Mouse (Mus musculus): Measurements from ENCODE around the gene Zfp384.

The Zfp384 gene

DNA sequence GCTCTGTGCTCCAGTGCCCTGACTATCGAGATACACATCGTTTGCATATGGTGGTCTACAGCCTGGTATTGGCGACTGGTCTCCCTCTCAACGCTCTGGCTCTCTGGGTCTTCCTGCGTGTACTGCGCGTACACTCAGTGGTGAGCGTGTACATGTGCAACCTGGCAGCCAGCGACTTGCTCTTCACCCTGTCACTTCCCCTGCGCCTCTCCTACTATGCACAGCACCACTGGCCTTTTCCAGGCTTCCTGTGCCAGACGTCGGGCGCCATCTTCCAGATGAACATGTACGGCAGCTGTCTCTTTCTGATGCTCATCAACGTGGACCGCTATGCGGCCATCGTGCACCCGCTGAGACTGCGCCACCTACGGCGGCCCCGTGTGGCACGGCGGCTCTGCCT, 72.4 kb downstream of the Zfp384 start:
- intact Hi-C loops (cut with DNase I), result loop anchor here (5.0 kb wide), 2 partner anchors 179 to 224 kb away; partner anchors contain the start of gene P3h3

DNA sequence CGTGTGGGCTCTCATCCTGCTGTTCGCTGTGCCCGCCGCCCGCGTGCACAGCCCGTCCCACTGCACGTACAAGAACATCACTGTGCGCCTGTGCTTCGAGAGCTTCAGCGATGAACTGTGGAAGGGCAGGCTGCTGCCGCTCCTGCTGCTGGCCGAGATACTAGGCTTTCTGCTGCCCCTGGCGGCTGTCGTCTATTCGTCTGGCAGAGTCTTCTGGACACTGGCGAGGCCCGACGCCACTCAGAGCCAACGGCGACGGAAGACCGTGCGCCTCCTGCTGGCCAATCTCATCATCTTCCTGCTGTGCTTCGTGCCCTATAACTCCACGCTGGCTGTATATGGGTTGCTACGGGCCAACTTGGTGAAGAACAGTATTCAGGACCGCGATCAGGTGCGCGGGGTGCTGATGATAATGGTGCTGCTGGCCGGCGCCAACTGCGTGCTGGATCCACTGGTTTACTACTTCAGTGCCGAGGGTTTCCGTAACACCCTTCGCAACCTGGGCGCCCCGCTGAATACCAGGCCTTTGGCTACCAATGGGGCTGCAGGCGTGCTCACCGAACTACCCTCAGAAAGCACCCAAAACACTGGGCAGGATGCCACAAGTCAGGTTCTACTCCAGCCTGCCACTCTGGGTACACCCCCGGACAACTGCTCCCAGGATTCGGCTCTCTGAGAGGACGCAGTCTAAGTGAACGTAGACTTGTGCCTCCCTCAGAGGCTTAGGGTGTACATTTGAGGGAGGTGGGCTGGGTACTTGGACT, 73.0 kb downstream of the Zfp384 start:
- intact Hi-C loops (cut with DNase I), result loop anchor here (2.0 to 5.0 kb wide), 3 partner anchors 35 to 225 kb away; partner anchors contain the start of gene P3h3

DNA sequence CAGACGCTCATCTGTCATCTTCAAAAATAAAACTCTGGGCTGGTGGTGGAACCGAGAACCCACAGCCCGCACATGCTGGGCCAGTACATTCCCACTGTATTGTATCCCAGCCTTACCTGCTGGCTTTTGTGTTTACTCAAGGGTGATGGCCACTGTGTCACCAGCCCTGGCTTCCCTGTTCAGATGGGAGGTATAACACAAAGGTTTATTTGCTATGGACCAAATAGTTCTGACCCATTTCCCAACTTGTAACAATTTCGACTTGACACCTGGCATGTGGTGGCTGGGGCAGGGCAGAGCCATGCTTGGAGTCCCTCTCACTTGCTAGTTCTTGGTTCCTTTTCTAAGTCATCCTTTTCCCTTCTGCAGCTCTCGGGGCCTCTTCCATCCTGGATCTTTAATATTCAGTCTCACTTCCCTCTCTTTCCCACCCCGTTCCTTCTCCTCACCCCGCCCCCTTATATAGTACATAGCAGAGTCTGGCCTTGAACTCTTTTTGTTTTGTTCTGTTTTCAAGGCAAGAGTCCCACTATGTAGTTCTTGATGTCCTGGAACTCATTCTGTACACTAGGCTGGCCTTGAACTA, 73.9 kb downstream of the Zfp384 start:
- intact Hi-C loops (cut with DNase I), result loop anchor here (2.0 to 5.0 kb wide), 3 partner anchors 36 to 226 kb away; partner anchors contain the start of gene P3h3

DNA sequence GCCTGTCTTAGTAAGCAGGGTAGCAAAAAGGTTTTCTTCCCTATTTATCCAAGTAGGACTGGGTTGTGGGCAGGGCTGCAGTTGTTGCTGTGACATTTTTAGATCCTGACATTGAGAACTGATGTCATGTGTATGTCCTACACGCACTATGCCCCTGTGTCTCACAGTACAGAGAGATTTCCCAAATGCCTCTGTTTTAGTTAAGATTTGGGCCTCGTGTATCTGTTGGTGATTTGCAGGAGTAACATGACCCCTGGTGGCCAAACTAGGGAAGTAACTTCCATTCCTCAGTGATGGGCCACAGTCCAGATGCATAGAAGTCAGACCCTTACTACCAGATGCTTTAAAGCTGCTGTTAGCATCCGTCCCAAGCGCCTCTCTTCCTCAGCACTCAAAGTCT, 75.5 kb downstream of the Zfp384 start:
- intact Hi-C loops (cut with DNase I), result loop anchor here (5.0 kb wide), 2 partner anchors 182 to 227 kb away; partner anchors contain the start of gene P3h3

Measured in adrenal gland (tissue).